Mouse (Mus musculus) adrenal gland, adult (tissue): Measurements from ENCODE around the gene Ino80d.

Source experiments
- DNase-seq, 2 experiments: peaks; one replicate each; pipeline ENCODE4 v3.0.0; 2022 to 2023; ENCODE audit warnings: low spot score in 1 of 2; ENCODE audit not compliant: inconsistent age in 2 of 2

Gene Ino80d

GRCm38 (mm10) chr1:62919219-62919618, 195.2 kb downstream of the Ino80d start:
- no peak for DNase-seq

GRCm38 (mm10) chr1:62916609-62917008, 197.9 kb downstream of the Ino80d start:
- no peak for DNase-seq

DNA sequence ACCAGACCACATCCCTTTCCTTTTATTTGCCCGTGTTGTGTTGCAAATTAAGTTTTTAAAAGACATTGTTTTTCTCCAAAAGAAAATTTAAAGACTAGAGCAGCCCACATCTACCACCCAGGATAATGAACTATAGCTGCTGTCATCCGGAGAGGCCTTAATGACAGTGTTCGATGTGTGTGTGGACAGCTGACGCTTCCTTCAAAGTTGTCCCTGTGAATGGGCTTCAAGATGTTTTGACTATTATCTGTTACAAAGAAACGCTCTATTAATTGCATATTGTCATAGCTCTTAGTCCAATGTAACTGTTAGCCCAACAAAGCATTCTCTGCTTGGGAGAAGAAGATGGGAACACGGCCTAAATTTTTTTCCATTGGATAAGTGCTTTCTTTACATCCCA, 200.0 kb downstream of the Ino80d start:
- DNase-seq: no peak

GRCm38 (mm10) chr1:62911426-62911825, 203.0 kb downstream of the Ino80d start:
- no peak for DNase-seq

DNA sequence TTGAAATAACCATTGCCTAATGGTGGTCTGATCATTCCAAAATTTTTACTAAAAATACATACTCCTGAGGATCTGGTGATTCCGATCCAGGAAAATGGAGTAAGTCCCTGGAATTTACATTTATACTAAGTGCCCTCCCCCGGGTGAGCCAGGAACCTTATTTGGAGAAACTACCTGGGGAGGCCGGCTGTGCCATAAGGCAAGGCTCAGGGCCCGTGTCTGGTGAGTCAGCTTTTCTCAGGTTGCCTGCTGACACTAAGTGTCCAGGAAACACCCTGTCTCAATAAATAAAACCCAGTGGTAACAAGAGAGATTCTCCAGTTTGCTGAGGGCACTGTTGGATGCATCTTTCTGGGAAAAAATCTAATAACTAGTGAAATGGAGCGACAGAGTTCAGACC, 205.3 kb downstream of the Ino80d start:
- no peak for DNase-seq

DNA sequence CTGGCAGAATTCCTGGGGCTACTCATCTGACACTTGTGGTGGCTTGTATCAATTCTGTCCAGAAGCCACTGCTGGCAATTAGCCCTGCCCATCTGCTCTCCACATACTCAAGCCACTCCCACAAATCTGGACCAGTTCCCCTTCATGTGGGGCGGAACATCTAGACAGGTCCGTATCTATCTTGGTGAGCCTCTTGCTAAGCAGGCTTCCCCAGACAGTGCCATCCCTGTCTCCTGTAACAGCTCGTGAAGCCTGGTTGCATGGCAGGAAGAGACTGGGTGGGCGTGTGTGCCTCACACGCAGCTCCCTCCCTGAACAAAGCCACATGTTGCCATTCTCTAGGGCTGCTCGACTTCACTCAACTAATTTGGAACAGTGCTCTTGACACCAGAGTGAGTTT, 206.0 kb downstream of the Ino80d start:
- DNase-seq: no peak
